Mouse (Mus musculus): ENCODE measurements around the gene Moxd2.

The Moxd2 gene

GRCm38 (mm10) chr6:40887394-40887793 is at the start of gene Moxd2:
TSS of gene Moxd2 (minus strand) at chr6:40887494.
- DNase-seq (ENCODE audit: low spot score in 2 of 2) = no peak

- DNase-seq (ENCODE audit: low spot score in 2 of 2) = no peak
These were observed 32.7 kb upstream of the Moxd2 start for GRCm38 (mm10) chr6:40919954-40920353.

GRCm38 (mm10) chr6:40900287-40900686 is 13.0 kb upstream of the Moxd2 start, which contains the start of gene Prss58:
TSS of gene Prss58 (minus strand) at chr6:40900387.
- DNase-seq (ENCODE audit: low spot score in 2 of 2) = no peak

GRCm38 (mm10) chr6:40894716-40895115 is 7.4 kb upstream of the Moxd2 start:
- no peak for DNase-seq (ENCODE audit: low spot score in 2 of 2)

- DNase-seq (ENCODE audit: low spot score in 2 of 2) = peak in 1 of 2 experiments; percentile 33
These were observed 6.3 kb upstream of the Moxd2 start for GRCm38 (mm10) chr6:40893577-40893976.

GRCm38 (mm10) chr6:40891754-40892153 is 4.5 kb upstream of the Moxd2 start:
- no peak for DNase-seq (ENCODE audit: low spot score in 2 of 2)

- DNase-seq (ENCODE audit: low spot score in 2 of 2) = no peak
These were observed 3.7 kb upstream of the Moxd2 start for GRCm38 (mm10) chr6:40890973-40891372.

GRCm38 (mm10) chr6:40845283-40845682 is 42.0 kb downstream of the Moxd2 start:
- no peak for DNase-seq (ENCODE audit: low spot score in 2 of 2)

Data from spleen, postnatal 14 days (tissue).